Mouse (Mus musculus) heart, embryonic 13.5 days (tissue): Measurements from ENCODE around the gene Cox19. TPM values are rescaled to one million over a fixed set of nuclear protein-coding genes. Genes with fewer than 3 reads are reported as not detected.
"Not testable (repeated sequence)": the region's sequence is repeated elsewhere in the genome, so short reads cannot be mapped to it uniquely, and the experiment has no call there.

ENCODE experiments used
- ATAC-seq: fragments of 200-750 bp; cut with Nextera tagmentation; 2 replicates; pipeline ENCODE4 v1.8.0; 2017; ENCODE audit warnings: moderate TSS enrichment; ENCODE audit not compliant: insufficient number of reproducible peaks, low FRiP score, low TSS enrichment; ENCODE audit errors: extremely low read depth
- H3K27ac ChIP-seq: fragments of 300-500 bp; sonication (generic); replicated peaks from 2 replicates; pipeline ENCODE4 v1.5.1; 2015; ENCODE audit warnings: moderate library complexity, mild to moderate bottlenecking, inconsistent platforms
- H3K27me3 ChIP-seq: fragments of 300-500 bp; sonication (generic); replicated peaks from 2 replicates; pipeline ENCODE4 v1.6.1; 2015; ENCODE audit warnings: mild to moderate bottlenecking, inconsistent platforms
- H3K36me3 ChIP-seq: fragments of 300-500 bp; sonication (generic); 2 replicates; pipeline ENCODE4 v1.6.1; 2015; ENCODE audit warnings: mild to moderate bottlenecking, inconsistent platforms
- H3K4me1 ChIP-seq: fragments of 300-500 bp; sonication (generic); 2 replicates; pipeline ENCODE4 v1.6.1; 2015; ENCODE audit warnings: inconsistent platforms
- H3K4me2 ChIP-seq: fragments of 300-500 bp; sonication (generic); 2 replicates; pipeline ENCODE4 v1.6.1; 2015; ENCODE audit warnings: inconsistent platforms, mild to moderate bottlenecking, moderate library complexity
- H3K4me3 ChIP-seq: fragments of 300-500 bp; sonication (generic); 2 replicates; pipeline ENCODE4 v1.5.1; 2015; ENCODE audit warnings: moderate library complexity, mild to moderate bottlenecking, inconsistent platforms
- H3K9ac ChIP-seq: fragments of 300-500 bp; sonication (generic); 2 replicates; pipeline ENCODE4 v1.6.1; 2015; ENCODE audit warnings: inconsistent platforms, mild to moderate bottlenecking, moderate library complexity
- H3K9me3 ChIP-seq: fragments of 300-500 bp; sonication (generic); 2 replicates; pipeline ENCODE4 v1.6.1; 2016; ENCODE audit warnings: inconsistent platforms
- WGBS: fragments of 180-500 bp; shearing (Covaris S2); methylation state at CpG from one replicate; pipeline ENCODE4 v1.1.7; 2015; ENCODE audit warnings: mixed read lengths; 5-methylcytosine and 5-hydroxymethylcytosine counted together
- polyA plus RNA-seq: library from polyadenylated mRNA; unstranded; fragments of >200 nt; fragmentation: Nextera tagmentation; extraction: Ambion mirVana; gene quantifications from 2 replicates; pipeline ENCODE4 v1.2.1, GENCODE M21; 2015

Gene Cox19
- polyA plus RNA-seq, 1 experiment from 2014 or later = 68.4 TPM

DNA sequence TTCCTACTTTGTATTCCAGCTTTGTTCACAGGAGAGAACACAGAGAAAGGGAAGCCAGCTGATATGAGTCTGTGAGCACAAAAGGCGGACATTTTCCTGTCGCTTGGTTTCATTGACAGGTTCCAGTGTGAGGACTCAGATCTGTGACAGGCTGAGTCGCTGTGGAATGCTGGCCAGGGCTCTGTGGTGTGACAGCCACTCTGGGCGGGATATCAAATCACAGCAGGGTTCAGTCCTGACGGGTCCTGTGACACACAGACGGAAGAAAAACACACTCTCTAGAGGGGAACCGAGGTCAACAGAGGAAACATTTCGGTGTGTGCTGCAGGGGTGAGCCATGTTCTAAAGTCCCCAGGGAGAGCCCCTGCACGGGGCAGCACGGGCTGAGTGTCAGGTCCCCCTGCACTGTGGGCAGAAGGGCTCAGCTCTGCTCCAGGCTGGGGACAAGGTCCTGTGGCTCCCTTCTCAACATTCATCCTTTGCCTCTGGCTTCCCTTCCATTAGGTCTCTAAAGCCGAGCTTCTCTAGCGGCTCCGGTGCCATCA is 13.3 kb downstream of the Cox19 start:
- 34% methylated on average over 13 of the region's 13 CpGs for WGBS
- peak overlapping the region; percentile 36 for H3K4me2 ChIP-seq
- peak overlapping the region; percentile 57; the same call in 1 of the 2 replicates for H3K9ac ChIP-seq
- H3K27me3 ChIP-seq = no peaks in the 10 kb centered on the region
- peaks cover 78% of the 10 kb centered on the region for H3K36me3 ChIP-seq
- H3K27ac ChIP-seq = peak overlapping the region; percentile 88
- peak; percentile 59; the same call in 1 of the 2 replicates for ATAC-seq
- peak overlapping the region; percentile 9; the same call in 1 of the 2 replicates for H3K4me3 ChIP-seq
- H3K4me1 ChIP-seq = peaks cover 41% of the 10 kb centered on the region
- no peaks in the 10 kb centered on the region for H3K9me3 ChIP-seq

DNA sequence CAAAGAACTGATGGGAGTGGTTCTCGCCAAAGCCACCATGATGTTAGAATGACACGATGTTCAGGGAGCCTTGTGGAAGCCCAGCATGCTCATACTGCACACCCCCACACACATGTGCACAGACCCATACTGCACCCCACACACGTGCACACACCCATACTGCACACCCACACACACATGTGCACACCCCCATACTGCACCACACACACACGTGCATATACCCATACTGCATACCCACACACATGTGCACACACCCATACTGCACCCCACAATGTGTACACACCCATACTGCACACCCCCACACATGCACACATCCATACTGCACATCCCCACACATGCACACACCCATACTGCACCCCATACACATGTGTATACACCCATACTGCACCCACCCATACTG is 15.6 kb downstream of the Cox19 start:
- Histone ChIP-seq H3K27me3 (0 out of 2 replicates have a peak, but pooled peaks cover 7% of the 10 kb centered on the region), H3K4me1 (peaks cover 50% of the 10 kb centered on the region), H3K4me3 (no peak overlapping the region), H3K9ac (no peak overlapping the region), H3K4me2 (no peak overlapping the region), H3K36me3 (peaks cover 57% of the 10 kb centered on the region), H3K9me3 (no peaks in the 10 kb centered on the region), H3K27ac (no peak overlapping the region)
- WGBS = 79% methylated on average over 4 of the region's 4 CpGs
- no peak for ATAC-seq

- not testable (repeated sequence) for H3K9ac ChIP-seq, H3K4me2 ChIP-seq, ATAC-seq, H3K4me3 ChIP-seq, H3K9me3 ChIP-seq, H3K27ac ChIP-seq
- H3K27me3 ChIP-seq = peaks cover 17% of the 10 kb centered on the region
- peaks cover 45% of the 10 kb centered on the region for H3K36me3 ChIP-seq
- peaks cover 37% of the 10 kb centered on the region for H3K4me1 ChIP-seq
- 83% methylated on average over 10 of the region's 10 CpGs for WGBS
These were observed 16.8 kb downstream of the Cox19 start for GRCm38 (mm10) chr5:139334394-139334793.

DNA sequence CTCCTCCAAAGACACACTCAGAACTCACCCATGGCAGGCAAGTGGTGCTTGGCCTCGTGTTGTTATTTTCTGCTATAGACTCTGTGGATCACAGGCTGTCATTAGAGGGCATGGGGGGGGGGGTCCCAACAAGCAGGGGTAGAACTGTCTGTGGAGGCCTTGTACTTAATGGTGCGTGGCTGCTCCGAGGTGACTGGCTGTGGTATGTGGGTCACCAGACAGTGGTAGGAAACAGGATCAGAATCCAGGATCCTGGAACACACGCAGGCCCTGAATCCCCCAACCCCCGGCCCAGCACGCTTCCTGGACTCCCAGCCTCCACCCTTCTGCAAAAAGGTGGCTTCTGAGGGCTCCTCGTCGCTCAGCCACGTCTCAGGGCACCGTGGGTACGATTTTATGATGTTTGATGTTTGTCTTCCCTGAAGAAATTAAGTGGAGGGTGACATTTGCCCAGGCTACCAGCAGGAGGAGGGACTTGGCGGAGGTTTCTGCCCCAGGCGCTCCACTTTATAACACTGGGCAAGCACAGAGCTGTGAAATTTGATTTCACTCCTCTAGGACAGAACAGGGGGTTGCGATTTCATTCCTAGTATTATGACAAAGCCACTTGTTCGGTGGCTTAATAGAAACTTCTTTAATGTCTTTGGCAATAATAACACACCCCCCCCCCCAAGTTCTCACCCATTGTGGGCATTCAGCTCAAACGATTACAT is 17.8 kb downstream of the Cox19 start:
- H3K4me3 ChIP-seq = no peak overlapping the region
- H3K36me3 ChIP-seq = peaks cover 37% of the 10 kb centered on the region
- peaks cover 28% of the 10 kb centered on the region for H3K4me1 ChIP-seq
- ATAC-seq = no peak
- WGBS = 84% methylated on average over 16 of the region's 16 CpGs
- H3K4me2 ChIP-seq = no peak overlapping the region
- no peak overlapping the region for H3K9ac ChIP-seq
- no peak overlapping the region for H3K27ac ChIP-seq
- no peaks in the 10 kb centered on the region for H3K9me3 ChIP-seq
- H3K27me3 ChIP-seq = peaks cover 25% of the 10 kb centered on the region

GRCm38 (mm10) chr5:139332590-139333272 is 18.5 kb downstream of the Cox19 start:
- Histone ChIP-seq H3K4me2 (no peak overlapping the region), H3K4me1 (peaks cover 21% of the 10 kb centered on the region), H3K4me3 (no peak overlapping the region), H3K9ac (peak overlapping the region; percentile 48; the same call in 1 of the 2 replicates), H3K9me3 (no peaks in the 10 kb centered on the region), H3K27ac (no peak overlapping the region), H3K36me3 (peaks cover 32% of the 10 kb centered on the region), H3K27me3 (peaks cover 27% of the 10 kb centered on the region)
- no peak; the same call in 1 of the 2 replicates for ATAC-seq
- WGBS = 65% methylated on average over 8 of the region's 8 CpGs

GRCm38 (mm10) chr5:139331742-139332141 is 19.5 kb downstream of the Cox19 start:
- ATAC-seq = no peak
- Histone ChIP-seq H3K4me3 (no peak overlapping the region), H3K4me2 (no peak overlapping the region), H3K27me3 (peaks cover 37% of the 10 kb centered on the region), H3K9me3 (no peaks in the 10 kb centered on the region), H3K4me1 (peaks cover 13% of the 10 kb centered on the region), H3K36me3 (peaks cover 22% of the 10 kb centered on the region), H3K27ac (no peak overlapping the region), H3K9ac (no peak overlapping the region)
- 20% methylated on average over 8 of the region's 8 CpGs for WGBS

GRCm38 (mm10) chr5:139330766-139331165 is 20.5 kb downstream of the Cox19 start:
- peaks cover 14% of the 10 kb centered on the region for H3K4me1 ChIP-seq
- peaks cover 13% of the 10 kb centered on the region for H3K36me3 ChIP-seq
- no peak overlapping the region for H3K4me3 ChIP-seq
- WGBS = 68% methylated on average over 7 of the region's 7 CpGs
- no peak overlapping the region for H3K4me2 ChIP-seq
- no peak overlapping the region for H3K9ac ChIP-seq
- peaks cover 46% of the 10 kb centered on the region for H3K27me3 ChIP-seq
- no peak overlapping the region for H3K27ac ChIP-seq
- no peak for ATAC-seq
- no peaks in the 10 kb centered on the region for H3K9me3 ChIP-seq

GRCm38 (mm10) chr5:139327634-139328020 is 23.6 kb downstream of the Cox19 start:
- no peak overlapping the region for H3K27ac ChIP-seq
- H3K4me3 ChIP-seq = no peak overlapping the region
- 51% methylated on average over 7 of the region's 7 CpGs for WGBS
- no peak overlapping the region for H3K4me2 ChIP-seq
- H3K9me3 ChIP-seq = no peaks in the 10 kb centered on the region
- H3K4me1 ChIP-seq = peaks cover 34% of the 10 kb centered on the region
- no peak for ATAC-seq
- H3K36me3 ChIP-seq = no peaks in the 10 kb centered on the region
- H3K27me3 ChIP-seq = peaks cover 76% of the 10 kb centered on the region
- H3K9ac ChIP-seq = no peak overlapping the region

GRCm38 (mm10) chr5:139326986-139327633 is 24.1 kb downstream of the Cox19 start:
- Histone ChIP-seq H3K36me3 (no peaks in the 10 kb centered on the region), H3K27me3 (peaks cover 82% of the 10 kb centered on the region), H3K4me1 (peaks cover 29% of the 10 kb centered on the region), H3K27ac (no peak overlapping the region), H3K4me3 (no peak overlapping the region), H3K4me2 (no peak overlapping the region), H3K9ac (no peak overlapping the region), H3K9me3 (no peaks in the 10 kb centered on the region)
- no peak for ATAC-seq
- 61% methylated on average over 7 of the region's 7 CpGs for WGBS

GRCm38 (mm10) chr5:139326111-139326696 is 25.0 kb downstream of the Cox19 start:
- no peak overlapping the region for H3K27ac ChIP-seq
- no peak overlapping the region for H3K4me2 ChIP-seq
- H3K9me3 ChIP-seq = no peaks in the 10 kb centered on the region
- no peak overlapping the region; the same call in 1 of the 2 replicates for H3K4me3 ChIP-seq
- no peaks in the 10 kb centered on the region for H3K36me3 ChIP-seq
- peaks cover 25% of the 10 kb centered on the region for H3K4me1 ChIP-seq
- no peak overlapping the region for H3K9ac ChIP-seq
- no peak for ATAC-seq
- H3K27me3 ChIP-seq = peaks cover 81% of the 10 kb centered on the region
- 60% methylated on average over 13 of the region's 13 CpGs for WGBS
